10 mouse cellular contexts compared by ENCODE assay signal in the genomic region with DNA sequence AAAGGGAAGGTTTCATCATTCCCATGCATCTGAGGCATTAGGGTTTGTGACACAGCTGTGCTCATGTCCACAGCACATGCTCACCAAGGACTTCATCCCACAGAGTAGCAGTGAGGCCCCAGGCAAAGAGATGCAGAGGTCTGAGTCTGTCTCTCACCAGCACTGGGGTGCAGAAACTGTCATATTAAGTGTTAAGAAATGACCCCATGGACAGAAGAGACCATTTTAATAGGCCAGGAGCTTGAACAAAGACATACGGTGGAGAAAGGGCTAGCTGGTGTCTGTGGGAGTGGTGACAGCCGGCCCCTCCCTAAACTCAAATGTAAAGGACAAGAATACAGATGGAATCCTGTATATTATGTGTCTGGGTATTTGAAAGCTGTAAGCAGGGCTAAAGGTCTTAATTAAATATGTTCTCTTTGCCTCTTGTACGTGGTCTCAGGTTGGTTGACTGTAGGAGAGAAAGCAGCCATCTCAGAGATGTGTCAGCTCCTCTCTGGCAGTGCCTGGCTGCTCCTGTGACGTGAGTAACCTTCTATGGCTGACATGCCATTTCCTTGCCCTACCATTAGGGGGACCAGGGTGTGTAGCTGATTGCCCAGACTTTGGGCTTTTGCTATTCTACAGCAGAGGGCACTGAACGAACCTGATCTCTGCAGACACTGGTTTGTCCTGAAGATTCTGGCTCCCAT. TPM values are rescaled to one million over a fixed set of nuclear protein-coding genes. Genes with fewer than 3 reads are reported as not detected.
DNase-seq lines count a peak whose midpoint lies in the region; ATAC-seq and TF ChIP-seq lines count a peak whose summit lies in the region.
"Had no signal": no experiment of that assay in that cellular context is flagged by ENCODE, and none has a peak within 500 bp of the region (broad histone marks: within the 10 kb centered on the region; RNA-seq: fewer than 3 reads in every experiment).

No protein-coding gene starts in this region.

- H3K9me3 ChIP-seq in limb, embryonic 14.5 days (ENCODE audit: control insufficient read depth, low read length): no peaks in the 10 kb centered on the region
- H3K9me3 ChIP-seq: embryonic facial prominence, embryonic 15.5 days; neural tube, embryonic 12.5 days had no signal

- WGBS in limb, embryonic 14.5 days: 31% methylated on average over 5 of the region's 5 CpGs

- H3K4me1 ChIP-seq in embryonic fibroblast, embryonic 13.5 days (ENCODE audit: control insufficient read depth, insufficient read depth, low read length): no peaks in the 10 kb centered on the region
- no peaks in the 10 kb centered on the region for H3K4me1 ChIP-seq in limb, embryonic 14.5 days (ENCODE audit: control insufficient read depth, insufficient read depth, low read length)
- H3K4me1 ChIP-seq: embryonic facial prominence, embryonic 15.5 days; neural tube, embryonic 12.5 days had no signal

- no peak overlapping the region for H3K27ac ChIP-seq in embryonic fibroblast, embryonic 13.5 days (ENCODE audit: insufficient read depth, low read length)
- H3K27ac ChIP-seq in limb, embryonic 14.5 days (replicated peaks; ENCODE audit: low read depth, low read length): no peak overlapping the region
- H3K27ac ChIP-seq: embryonic facial prominence, embryonic 15.5 days; neural tube, embryonic 12.5 days had no signal

- peak; percentile 41; the same call in 1 of the 2 replicates for ATAC-seq in limb, embryonic 14.5 days (ENCODE audit: low FRiP score, low read depth)
- ATAC-seq in monocyte, adult 5-6 weeks (replicated peaks; ENCODE audit: insufficient number of reproducible peaks, low FRiP score, low TSS enrichment, poor library complexity, severe bottlenecking): peak; percentile 81

- H3K9ac ChIP-seq in limb, embryonic 14.5 days (ENCODE audit: low read depth, low read length, severe bottlenecking): no peak overlapping the region
- H3K9ac ChIP-seq: embryonic facial prominence, embryonic 15.5 days; neural tube, embryonic 12.5 days had no signal

- no peaks in the 10 kb centered on the region for H3K36me3 ChIP-seq in limb, embryonic 14.5 days (ENCODE audit: control insufficient read depth, insufficient read depth, low read length)
- H3K36me3 ChIP-seq: embryonic facial prominence, embryonic 15.5 days; neural tube, embryonic 12.5 days had no signal

- no peak overlapping the region for H3K4me3 ChIP-seq in embryonic fibroblast, embryonic 13.5 days (ENCODE audit: insufficient read depth, low read length)
- H3K4me3 ChIP-seq in limb, embryonic 14.5 days (replicated peaks; ENCODE audit: low read length): no peak overlapping the region
- H3K4me3 ChIP-seq: embryonic facial prominence, embryonic 15.5 days; neural tube, embryonic 12.5 days had no signal

- peak; percentile 69; the same call in 1 of the 2 replicates for TF ChIP-seq CTCF in embryonic fibroblast, embryonic 13.5 days (IDR thresholded peaks at IDR 0.05; ENCODE audit: borderline replicate concordance, insufficient read depth, low read length)

- intact Hi-C loops in heart, postnatal 36 days (cut with DNase I): no loop called here

- no peaks in the 10 kb centered on the region for H3K27me3 ChIP-seq in limb, embryonic 14.5 days (ENCODE audit: control insufficient read depth, insufficient read depth, low read length)
- H3K27me3 ChIP-seq: embryonic facial prominence, embryonic 15.5 days; neural tube, embryonic 12.5 days had no signal

- H3K4me2 ChIP-seq in limb, embryonic 14.5 days (replicated peaks; ENCODE audit: low read depth, low read length, severe bottlenecking): no peak overlapping the region
- H3K4me2 ChIP-seq: embryonic facial prominence, embryonic 15.5 days; neural tube, embryonic 12.5 days had no signal

- TF ChIP-seq POLR2A in embryonic fibroblast, embryonic 13.5 days (IDR thresholded peaks at IDR 0.05; ENCODE audit: low read depth, low read length): no peak
- no peak for TF ChIP-seq POLR2A in limb, embryonic 14.5 days (IDR thresholded peaks at IDR 0.05; ENCODE audit: borderline replicate concordance, extremely low read depth, insufficient read depth, insufficient read length)

- peak; percentile 43 for DNase-seq in ovary, adult 18-20 months (ENCODE audit: low spot score)
- no peak for DNase-seq in ovary, postnatal 14 days (ENCODE audit: low spot score)
- peak; percentile 67 to 77 for DNase-seq in adrenal gland, postnatal 36 days
- DNase-seq in heart, postnatal 36 days: peak; percentile 43
- peak; percentile 52 for DNase-seq in limb, embryonic 14.5 days (ENCODE audit: low spot score)
- no peak for DNase-seq in right cerebral cortex, adult 2 months (ENCODE audit: low spot score in 2 of 2)

RNA-seq across cellular contexts. Expression of a gene that starts 43.8 kb away (rescaled TPM):
- 10 to 100 TPM; 13.8 to 15.8 TPM for total RNA-seq in adrenal gland, postnatal 36 days (2021)
- 23.1 and 26.2 TPM in 2 replicates for polyA plus RNA-seq in embryonic fibroblast, embryonic 13.5 days (2011; ENCODE audit: insufficient read length, low read depth, missing spikeins)
- 1 to 10 TPM; 4.8 to 6.8 TPM for total RNA-seq in heart, postnatal 36 days (2021)
- 10.3 and 10.9 TPM in 2 replicates for polyA plus RNA-seq in limb, embryonic 14.5 days (2012; rRNA removed)
- 20.4 and 20.6 TPM in 2 replicates for polyA plus RNA-seq in limb, embryonic 14.5 days (2014; fragmentation: Nextera tagmentation; extraction: Ambion mirVana)
- total RNA-seq in monocyte, adult 5-6 weeks (2017): 33.0 to 39.1 TPM (median 38.8 TPM) in 3 replicates

Comparison
In these comparisons a context has a peak if more than half of its experiments do, and no peak if none do; other contexts are left out.
1. DNase-seq: peak in ovary, adult 18-20 months (single experiment), adrenal gland, postnatal 36 days (2 of 2), heart, postnatal 36 days (2 of 2) and limb, embryonic 14.5 days (single experiment); none in ovary, postnatal 14 days (single experiment) and right cerebral cortex, adult 2 months (0 of 2).